Mouse (Mus musculus) MEL (cell line): ENCODE measurements at regions not wholly inside any gene's neighbourhood (a gene's known extent, or its start where the extent isn't known, plus 50 kb on each side); places are given as distances from the start of the nearest gene placed in this dataset.

Source experiments
- DNase-seq: peaks from one replicate; pipeline ENCODE4 v3.0.0; 2011; ENCODE audit warnings: low read depth, low spot score
- H3K27ac ChIP-seq: 2 replicates; pipeline ENCODE4 v1.5.1; 2012; ENCODE audit warnings: low read depth, mild to moderate bottlenecking, control low read depth, low read length, moderate library complexity; ENCODE audit not compliant: control insufficient read depth
- H3K27me3 ChIP-seq, 2 experiments: fragments of 150-350 bp in 1 of 2; sonication (generic) in 1 of 2; 2 replicates each; pipeline ENCODE4 v1.6.1; 2012; ENCODE audit warnings: low read length in 2 of 2, mild to moderate bottlenecking in 2 of 2, improper control_type of control experiment in 1 of 2, moderate library complexity in 1 of 2; ENCODE audit not compliant: insufficient read depth in 2 of 2, control insufficient read depth in 1 of 2
- H3K36me3 ChIP-seq, 2 experiments: 2 replicates each; pipeline ENCODE4 v1.6.1; 2012 to 2014; ENCODE audit warnings: low read length in 2 of 2, improper control_type of control experiment in 1 of 2, inconsistent platforms in 1 of 2, mild to moderate bottlenecking in 1 of 2; ENCODE audit not compliant: insufficient read depth in 2 of 2, control insufficient read depth in 1 of 2
- H3K4me1 ChIP-seq, 2 experiments: fragments of 150-350 bp in 1 of 2; sonication (generic) in 1 of 2; 2 replicates each; pipeline ENCODE4 v1.6.1; 2012; ENCODE audit warnings: low read length in 2 of 2, improper control_type of control experiment in 1 of 2, mild to moderate bottlenecking in 1 of 2; ENCODE audit not compliant: insufficient read depth in 2 of 2, control insufficient read depth in 1 of 2
- H3K4me3 ChIP-seq, 2 experiments: fragments of 150-350 bp in 1 of 2; sonication (generic) in 1 of 2; 2 replicates each; pipeline ENCODE4 v1.5.1; 2012; ENCODE audit warnings: low read depth in 2 of 2, low read length in 2 of 2, mild to moderate bottlenecking in 2 of 2, moderate library complexity in 2 of 2, control low read depth in 1 of 2, improper control_type of control experiment in 1 of 2; ENCODE audit not compliant: control insufficient read depth in 1 of 2, insufficient read depth in 1 of 2
- H3K79me2 ChIP-seq: 2 replicates; pipeline ENCODE4 v1.6.1; 2012; ENCODE audit warnings: mild to moderate bottlenecking, low read length, moderate library complexity; ENCODE audit not compliant: control insufficient read depth, poor library complexity, insufficient read depth
- H3K9ac ChIP-seq: 2 replicates; pipeline ENCODE4 v1.6.1; 2012; ENCODE audit warnings: low read depth, mild to moderate bottlenecking, control low read depth, low read length, moderate library complexity; ENCODE audit not compliant: control insufficient read depth, poor library complexity, severe bottlenecking
- H3K9me3 ChIP-seq: fragments of 150-350 bp; sonication (generic); replicated peaks from 2 replicates; pipeline ENCODE4 v1.6.1; 2012; ENCODE audit warnings: mild to moderate bottlenecking, low read length, improper control_type of control experiment, moderate library complexity; ENCODE audit not compliant: insufficient read depth
- CHD1 ChIP-seq: IDR thresholded peaks from 2 replicates; pipeline ENCODE4 v1.6.1; 2012; ENCODE audit warnings: low read depth, mild to moderate bottlenecking, inconsistent platforms, low read length, improper control_type of control experiment
- CHD2 ChIP-seq: IDR thresholded peaks from 2 replicates; pipeline ENCODE4 v1.6.1; 2011; ENCODE audit warnings: low read length, improper control_type of control experiment
- ETS1 ChIP-seq: IDR thresholded peaks from 2 replicates; pipeline ENCODE4 v1.6.1; 2012; ENCODE audit warnings: low read depth, mild to moderate bottlenecking, inconsistent platforms, low read length, improper control_type of control experiment, moderate library complexity
- GABPA ChIP-seq: IDR thresholded peaks from 2 replicates; pipeline ENCODE4 v1.6.1; 2012; ENCODE audit warnings: low read depth, mild to moderate bottlenecking, inconsistent platforms, low read length, improper control_type of control experiment, moderate library complexity
- HCFC1 ChIP-seq: IDR thresholded peaks from 2 replicates; pipeline ENCODE4 v1.6.1; 2012; ENCODE audit warnings: low read depth, mild to moderate bottlenecking, inconsistent platforms, low read length, improper control_type of control experiment, moderate library complexity
- JUND ChIP-seq: IDR thresholded peaks from 2 replicates; pipeline ENCODE4 v1.6.1; 2011; ENCODE audit warnings: low read depth, mild to moderate bottlenecking, improper control_type of control experiment, low read length
- KAT2A ChIP-seq: conservative IDR thresholded peaks from 2 replicates; pipeline ENCODE4 v1.6.1; 2012; ENCODE audit warnings: low read depth, low read length, improper control_type of control experiment, inconsistent platforms
- MAFK ChIP-seq: IDR thresholded peaks from 2 replicates; pipeline ENCODE4 v1.6.1; 2011; ENCODE audit warnings: low read depth, mild to moderate bottlenecking, low read length, improper control_type of control experiment, borderline replicate concordance
- MAX ChIP-seq: IDR thresholded peaks from 2 replicates; pipeline ENCODE4 v1.6.1; 2011; ENCODE audit warnings: low read length, improper control_type of control experiment
- MXI1 ChIP-seq: IDR thresholded peaks from 2 replicates; pipeline ENCODE4 v1.6.1; 2011; ENCODE audit warnings: mild to moderate bottlenecking, low read depth, low read length, improper control_type of control experiment
- MYB ChIP-seq: IDR thresholded peaks from 2 replicates; pipeline ENCODE4 v1.6.1; 2011; ENCODE audit warnings: mild to moderate bottlenecking, low read depth, low read length, improper control_type of control experiment
- NELFE ChIP-seq: IDR thresholded peaks from 2 replicates; pipeline ENCODE4 v1.6.1; 2011; ENCODE audit warnings: low read depth, low read length, improper control_type of control experiment
- NRF1 ChIP-seq: IDR thresholded peaks from 2 replicates; pipeline ENCODE4 v1.6.1; 2014; ENCODE audit warnings: low read depth, mild to moderate bottlenecking, inconsistent platforms, low read length, improper control_type of control experiment, moderate library complexity; ENCODE audit not compliant: poor library complexity, insufficient read depth, severe bottlenecking
- POLR2A ChIP-seq, 2 experiments: IDR thresholded peaks; 2 replicates each; pipeline ENCODE4 v1.6.1; 2011 to 2012; ENCODE audit warnings: low read length in 2 of 2, mild to moderate bottlenecking in 2 of 2, control low read depth in 1 of 2, improper control_type of control experiment in 1 of 2, low read depth in 1 of 2, moderate library complexity in 1 of 2; ENCODE audit not compliant: control insufficient read depth in 1 of 2, insufficient read depth in 1 of 2, poor library complexity in 1 of 2
- RCOR1 ChIP-seq: IDR thresholded peaks from 2 replicates; pipeline ENCODE4 v1.6.1; 2012; ENCODE audit warnings: low read depth, mild to moderate bottlenecking, inconsistent platforms, low read length, improper control_type of control experiment
- SIN3A ChIP-seq: IDR thresholded peaks from 2 replicates; pipeline ENCODE4 v1.6.1; 2012; ENCODE audit warnings: low read length, improper control_type of control experiment, inconsistent platforms
- SMC3 ChIP-seq: IDR thresholded peaks from 2 replicates; pipeline ENCODE4 v1.6.1; 2011; ENCODE audit warnings: low read depth, low read length, improper control_type of control experiment
- TAL1 ChIP-seq: IDR thresholded peaks from 2 replicates; pipeline ENCODE4 v1.6.1; 2012; ENCODE audit warnings: mild to moderate bottlenecking, inconsistent platforms, low read length, moderate library complexity, mixed read lengths
- TCF12 ChIP-seq: IDR thresholded peaks from 2 replicates; pipeline ENCODE4 v1.6.1; 2014; ENCODE audit warnings: low read depth, mild to moderate bottlenecking, inconsistent platforms, low read length, improper control_type of control experiment, moderate library complexity
- USF1 ChIP-seq: IDR thresholded peaks from 2 replicates; pipeline ENCODE4 v1.6.1; 2014; ENCODE audit warnings: low read depth, mild to moderate bottlenecking, inconsistent platforms, low read length, improper control_type of control experiment, moderate library complexity
- USF2 ChIP-seq, 2 experiments: IDR thresholded peaks; 2 replicates each; pipeline ENCODE4 v1.6.1; 2011 to 2012; ENCODE audit warnings: improper control_type of control experiment in 2 of 2, low read length in 2 of 2, borderline replicate concordance in 1 of 2, inconsistent platforms in 1 of 2, low read depth in 1 of 2, mild to moderate bottlenecking in 1 of 2; ENCODE audit not compliant: insufficient read depth in 1 of 2
- ZC3H11A ChIP-seq: IDR thresholded peaks from 2 replicates; pipeline ENCODE4 v1.6.1; 2012; ENCODE audit warnings: low read depth, mild to moderate bottlenecking, inconsistent platforms, low read length, improper control_type of control experiment

DNA sequence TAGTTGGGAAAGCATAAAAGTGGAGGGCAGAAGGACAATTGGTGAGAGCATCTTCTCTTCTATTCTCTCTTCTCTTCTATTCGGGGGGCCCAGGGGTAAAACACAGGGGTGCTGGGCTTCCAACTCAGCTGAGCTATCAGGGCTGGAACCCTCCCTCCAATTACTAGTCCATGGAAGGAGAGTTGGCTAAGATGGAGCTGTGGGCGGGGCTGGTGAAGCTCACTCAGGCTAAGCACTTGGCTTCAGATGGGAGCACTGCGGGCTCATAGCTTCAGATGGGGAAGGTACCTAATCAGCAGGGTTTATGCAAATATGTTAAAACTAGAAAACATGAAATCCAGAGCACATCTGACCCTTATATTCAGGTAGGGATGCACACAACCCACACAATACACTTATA is 61.5 kb upstream of the Tnrc6c start:
- H3K4me1 ChIP-seq, result no peaks in the 10 kb centered on the region
- no peaks in the 10 kb centered on the region for H3K36me3 ChIP-seq
- no peak for DNase-seq
- no peak overlapping the region for H3K27ac ChIP-seq
- no peak overlapping the region for H3K9ac ChIP-seq
- no peak for TF ChIP-seq NRF1
- no peak for TF ChIP-seq MXI1
- TF ChIP-seq NELFE, result no peak
- TF ChIP-seq RCOR1, result no peak
- no peak for TF ChIP-seq SIN3A
- no peak for TF ChIP-seq CHD2
- no peak for TF ChIP-seq USF1
- TF ChIP-seq POLR2A (IDR thresholded peaks at IDR 0.05; ENCODE audit: control insufficient read depth in 1 of 2, insufficient read depth in 1 of 2, low read depth in 1 of 2, low read length in 2 of 2, poor library complexity in 1 of 2), result no peak
- TF ChIP-seq JUND, result no peak
- TF ChIP-seq HCFC1, result no peak
- no peaks in the 10 kb centered on the region for H3K9me3 ChIP-seq
- no peak overlapping the region for H3K4me3 ChIP-seq
- peaks cover 8 to 11% of the 10 kb centered on the region in 2 experiments for H3K27me3 ChIP-seq
- no peaks in the 10 kb centered on the region for H3K79me2 ChIP-seq

- Histone ChIP-seq H3K4me1 (no peaks in the 10 kb centered on the region), H3K36me3 (no peaks in the 10 kb centered on the region), H3K27ac (no peak overlapping the region), H3K4me3 (no peak overlapping the region), H3K9ac (no peak overlapping the region), H3K27me3 (peaks cover 3 to 19% of the 10 kb centered on the region in 2 experiments), H3K79me2 (no peaks in the 10 kb centered on the region), H3K9me3 (no peaks in the 10 kb centered on the region)
- no peak for TF ChIP-seq NRF1
- TF ChIP-seq USF1, result no peak
- TF ChIP-seq TCF12, result no peak
- no peak for TF ChIP-seq MAX
- TF ChIP-seq SMC3, result no peak
- no peak for TF ChIP-seq GABPA
- no peak for TF ChIP-seq ZC3H11A
- TF ChIP-seq SIN3A, result no peak
- no peak for DNase-seq
Measured at GRCm38 (mm10) chr11:117596201-117596600, 57.9 kb upstream of the Tnrc6c start.

GRCm38 (mm10) chr11:117597754-117598153 is 56.3 kb upstream of the Tnrc6c start:
- Histone ChIP-seq H3K9ac (no peak overlapping the region), H3K36me3 (no peaks in the 10 kb centered on the region), H3K4me3 (no peak overlapping the region), H3K4me1 (no peaks in the 10 kb centered on the region), H3K27ac (no peak overlapping the region), H3K79me2 (no peaks in the 10 kb centered on the region), H3K27me3 (peaks cover 5 to 27% of the 10 kb centered on the region in 2 experiments), H3K9me3 (no peaks in the 10 kb centered on the region)
- no peak for TF ChIP-seq NRF1
- no peak for TF ChIP-seq USF2 (IDR thresholded peaks at IDR 0.05; ENCODE audit: borderline replicate concordance in 1 of 2, insufficient read depth in 1 of 2, low read depth in 1 of 2, low read length in 2 of 2)
- no peak for TF ChIP-seq JUND
- TF ChIP-seq MAX, result no peak
- TF ChIP-seq CHD2, result no peak
- no peak for TF ChIP-seq MYB
- no peak for TF ChIP-seq ETS1
- TF ChIP-seq TAL1, result no peak
- TF ChIP-seq CHD1, result no peak
- TF ChIP-seq MAFK, result no peak
- no peak for TF ChIP-seq KAT2A
- no peak for TF ChIP-seq HCFC1
- no peak for TF ChIP-seq NELFE
- DNase-seq, result no peak
